Mouse (Mus musculus) olfactory bulb, adult 2 months (tissue): ENCODE data around the gene Papola.

Source experiments
- CTCF ChIP-seq: fragments of 200-500 bp; IDR thresholded peaks from 2 replicates; pipeline ENCODE4 v1.5.1; 2012; ENCODE audit warnings: low read depth, mild to moderate bottlenecking, low read length, moderate library complexity; ENCODE audit not compliant: insufficient read depth
- POLR2A ChIP-seq: fragments of 200-500 bp; IDR thresholded peaks from 2 replicates; pipeline ENCODE4 v1.6.1; 2012; ENCODE audit warnings: mild to moderate bottlenecking, low read depth, low read length, moderate library complexity; ENCODE audit not compliant: insufficient read depth

DNA sequence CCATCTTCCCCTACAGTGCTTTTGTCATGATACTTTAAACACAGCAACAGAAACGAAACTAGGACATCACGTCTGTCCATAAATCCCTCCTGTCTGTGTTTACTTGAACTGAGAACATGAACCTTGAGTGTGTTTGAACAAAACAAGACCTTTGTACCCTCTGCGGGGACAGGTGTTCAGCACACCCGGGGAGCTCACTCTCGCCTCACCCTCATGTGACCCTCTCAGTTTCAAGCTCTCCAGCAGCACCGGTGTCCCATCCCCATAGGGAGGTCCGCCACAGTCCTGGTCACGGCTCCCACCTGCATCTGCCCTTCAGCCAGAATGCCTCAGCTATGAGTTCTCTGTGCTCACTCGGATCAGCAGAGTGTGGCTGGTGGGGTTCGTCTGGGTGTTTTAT is 30.7 kb upstream of the Papola start:
- no peak for TF ChIP-seq CTCF
- no peak for TF ChIP-seq POLR2A
